Mouse (Mus musculus) midbrain, postnatal 0 days (tissue): ENCODE measurements around the gene Ablim2. TPM values are rescaled to one million over a fixed set of nuclear protein-coding genes. Genes with fewer than 3 reads are reported as not detected.
A peak's percentile ranks its signal among the peaks of the same experiment; 100 is the strongest.

ENCODE experiments used
- ATAC-seq: fragments of 200-750 bp; cut with Nextera tagmentation; 2 replicates; pipeline ENCODE4 v1.8.0; 2017; ENCODE audit warnings: moderate number of reproducible peaks, mild to moderate bottlenecking, moderate TSS enrichment, moderate library complexity; ENCODE audit not compliant: low FRiP score
- DNase-seq: peaks from one replicate; pipeline ENCODE4 v3.0.0-alpha.2; 2015; ENCODE audit warnings: low spot score
- H3K27ac ChIP-seq: fragments of 300-500 bp; sonication (generic); 2 replicates; pipeline ENCODE4 v1.5.1; 2014; ENCODE audit warnings: low read depth, mild to moderate bottlenecking, low read length, mixed read lengths
- H3K27me3 ChIP-seq: fragments of 300-500 bp; sonication (generic); 2 replicates; pipeline ENCODE4 v1.6.1; 2014; ENCODE audit warnings: low read length, control low read depth, mixed read lengths; ENCODE audit not compliant: insufficient read depth
- H3K36me3 ChIP-seq: fragments of 300-500 bp; sonication (generic); 2 replicates; pipeline ENCODE4 v1.6.1; 2014; ENCODE audit warnings: low read length, control low read depth, mixed read lengths; ENCODE audit not compliant: insufficient read depth
- H3K4me1 ChIP-seq: fragments of 300-500 bp; sonication (generic); 2 replicates; pipeline ENCODE4 v1.6.1; 2014; ENCODE audit warnings: mild to moderate bottlenecking, control low read depth, antibody characterized with exemption, low read length, mixed read lengths; ENCODE audit not compliant: insufficient read depth
- H3K4me2 ChIP-seq: fragments of 300-500 bp; sonication (generic); 2 replicates; pipeline ENCODE4 v1.6.1; 2014; ENCODE audit warnings: low read depth, mild to moderate bottlenecking, low read length, mixed read lengths; ENCODE audit not compliant: poor library complexity, severe bottlenecking
- H3K4me3 ChIP-seq: fragments of 300-500 bp; sonication (generic); 2 replicates; pipeline ENCODE4 v1.5.1; 2014; ENCODE audit warnings: low read depth, mild to moderate bottlenecking, low read length, moderate library complexity
- H3K9ac ChIP-seq: fragments of 300-500 bp; sonication (generic); replicated peaks from 2 replicates; pipeline ENCODE4 v1.6.1; 2014; ENCODE audit warnings: mild to moderate bottlenecking, low read length, moderate library complexity, mixed read lengths; ENCODE audit not compliant: poor library complexity, severe bottlenecking
- H3K9me3 ChIP-seq: fragments of 300-500 bp; sonication (generic); 2 replicates; pipeline ENCODE4 v1.6.1; 2016; ENCODE audit warnings: low read length, control low read depth
- CTCF ChIP-seq: IDR thresholded peaks from 2 replicates; pipeline ENCODE4 v1.5.1; 2016; ENCODE audit warnings: antibody characterized with exemption, mild to moderate bottlenecking
- WGBS: fragments of 180-500 bp; shearing (Covaris S2); extraction: QIAGEN DNeasy Blood & Tissue Kit; methylation state at CpG from one replicate; pipeline ENCODE4 v1.1.7; 2014; 5-methylcytosine and 5-hydroxymethylcytosine counted together
- polyA plus RNA-seq: library from polyadenylated mRNA; unstranded; fragments of >200 nt; fragmentation: Nextera tagmentation; extraction: Ambion mirVana; gene quantifications from 2 replicates; pipeline ENCODE4 v1.2.1, GENCODE M21; 2015
- total RNA-seq: library from RNA; depleted of rRNA; stranded (reverse); fragments of >200 nt; gene quantifications from 2 replicates; pipeline ENCODE4 v1.2.3, GENCODE M21; 2014

Ablim2 gene
- total and polyA plus RNA-seq, 2 experiments from 2014 or later, result 32.2 to 44.9 TPM

- Histone ChIP-seq H3K27ac (peak within 1 kb of the TSS; percentile 72), H3K27me3 (no peaks in the 10 kb centered on the region), H3K4me3 (peak within 1 kb of the TSS; percentile 83), H3K36me3 (no peaks in the 10 kb centered on the region), H3K9ac (peak within 1 kb of the TSS; percentile 90), H3K4me2 (peak within 1 kb of the TSS; percentile 94), H3K9me3 (no peaks in the 10 kb centered on the region), H3K4me1 (peaks cover 6% of the 10 kb centered on the region; the same call in 1 of the 2 replicates)
- WGBS, result under 1% methylated on average over 48 of the region's 49 CpGs
- ATAC-seq, result peak; percentile 93
- peak; percentile 98 for DNase-seq
- no peak; the same call in 1 of the 2 replicates for TF ChIP-seq CTCF
These were observed 135.6 kb downstream of the Ablim2 start, which contains the start of gene Afap1 for GRCm38 (mm10) chr5:35893093-35893804. Gene Afap1 (plus strand): TSS chr5:35893319.

- Histone ChIP-seq H3K27me3 (no peaks in the 10 kb centered on the region), H3K4me2 (peak overlapping the region; percentile 94), H3K9me3 (no peaks in the 10 kb centered on the region), H3K27ac (peak overlapping the region; percentile 72), H3K4me1 (peaks cover 6% of the 10 kb centered on the region; the same call in 1 of the 2 replicates), H3K9ac (peak overlapping the region; percentile 90), H3K4me3 (peak overlapping the region; percentile 83), H3K36me3 (no peaks in the 10 kb centered on the region)
- ATAC-seq (peak; percentile 38), DNase-seq (peak; percentile 56)
- TF ChIP-seq CTCF, result peak; percentile 54
- WGBS, result under 1% methylated on average over 21 of the region's 21 CpGs
These were observed 136.2 kb downstream of the Ablim2 start for GRCm38 (mm10) chr5:35893805-35894260.

- Histone ChIP-seq H3K36me3 (no peaks in the 10 kb centered on the region), H3K4me3 (peak overlapping the region; percentile 83), H3K27me3 (no peaks in the 10 kb centered on the region), H3K4me2 (peak overlapping the region; percentile 94), H3K9me3 (no peaks in the 10 kb centered on the region), H3K4me1 (peaks cover 6% of the 10 kb centered on the region; the same call in 1 of the 2 replicates), H3K9ac (peak overlapping the region; percentile 90), H3K27ac (peak overlapping the region; percentile 72)
- no peak for TF ChIP-seq CTCF
- DNase-seq, result peak; percentile 72
- 6% methylated on average over 28 of the region's 30 CpGs for WGBS
- ATAC-seq, result no peak
These were observed 136.8 kb downstream of the Ablim2 start for GRCm38 (mm10) chr5:35894295-35895047.

- H3K4me2 ChIP-seq, result peak overlapping the region; percentile 7; the same call in 1 of the 2 replicates
These were observed 138.2 kb downstream of the Ablim2 start for GRCm38 (mm10) chr5:35895926-35896325.

GRCm38 (mm10) chr5:35896556-35896955 lies 138.9 kb downstream of the Ablim2 start:
- Histone ChIP-seq H3K4me2 (no peak overlapping the region), H3K9me3 (no peaks in the 10 kb centered on the region), H3K36me3 (no peaks in the 10 kb centered on the region), H3K27ac (no peak overlapping the region), H3K27me3 (no peaks in the 10 kb centered on the region), H3K9ac (no peak overlapping the region), H3K4me1 (peaks cover 12% of the 10 kb centered on the region), H3K4me3 (no peak overlapping the region)
- no peak for TF ChIP-seq CTCF
- 68% methylated on average over 4 of the region's 4 CpGs for WGBS
- ATAC-seq (no peak), DNase-seq (no peak)

More at GRCm38 (mm10) chr5:35895926-35896325, 138.2 kb downstream of the Ablim2 start:
- peaks cover 12% of the 10 kb centered on the region; the same call in 1 of the 2 replicates for H3K4me1 ChIP-seq
- H3K27ac ChIP-seq, result no peak overlapping the region
- 90% methylated on average over 4 of the region's 4 CpGs for WGBS
- H3K36me3 ChIP-seq, result no peaks in the 10 kb centered on the region
- no peaks in the 10 kb centered on the region for H3K27me3 ChIP-seq
- H3K4me3 ChIP-seq, result no peak overlapping the region
- H3K9ac ChIP-seq, result no peak overlapping the region
- H3K9me3 ChIP-seq, result no peaks in the 10 kb centered on the region
- DNase-seq (no peak), ATAC-seq (no peak)
- TF ChIP-seq CTCF, result no peak
